Mouse (Mus musculus) regulatory T cell (primary cell): Measurements from ENCODE around the gene Spin2f.
"Not testable (repeated sequence)": the region's sequence is repeated elsewhere in the genome, so short reads cannot be mapped to it uniquely, and the experiment has no call there.

Experiments used
- in situ Hi-C: fragments of 300-600 bp; cut with MboI, MseI; formaldehyde crosslinking; loops from one replicate; pipeline ENCODE4 v1.15.1; 2025; ENCODE audit warnings: high pct_unique_total_duplicates

The Spin2f gene

DNA sequence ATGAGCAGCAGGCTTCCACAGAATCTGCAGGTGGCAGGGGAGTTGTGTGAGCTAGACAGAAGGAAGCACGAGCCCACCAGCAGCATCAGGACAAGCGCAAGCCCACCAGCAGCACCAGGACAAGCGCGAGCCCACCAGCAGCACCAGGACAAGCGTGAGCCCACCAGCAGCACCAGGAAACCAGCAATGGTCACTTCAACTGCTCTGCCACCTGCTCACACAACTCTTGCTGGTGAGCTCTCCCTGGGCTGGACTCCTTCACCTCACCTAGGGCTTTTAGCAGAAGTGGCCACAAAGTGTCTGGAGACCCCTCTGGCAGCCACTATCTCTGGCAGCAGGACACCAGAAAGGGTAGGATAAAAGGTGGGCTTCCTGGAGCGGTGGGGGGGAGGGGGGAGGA is at the start of gene Spin2f:
Gene Spin2f (plus strand): TSS at position 301 of the 400 bp plus-strand sequence.
- in situ Hi-C loops: not testable (repeated sequence)

DNA sequence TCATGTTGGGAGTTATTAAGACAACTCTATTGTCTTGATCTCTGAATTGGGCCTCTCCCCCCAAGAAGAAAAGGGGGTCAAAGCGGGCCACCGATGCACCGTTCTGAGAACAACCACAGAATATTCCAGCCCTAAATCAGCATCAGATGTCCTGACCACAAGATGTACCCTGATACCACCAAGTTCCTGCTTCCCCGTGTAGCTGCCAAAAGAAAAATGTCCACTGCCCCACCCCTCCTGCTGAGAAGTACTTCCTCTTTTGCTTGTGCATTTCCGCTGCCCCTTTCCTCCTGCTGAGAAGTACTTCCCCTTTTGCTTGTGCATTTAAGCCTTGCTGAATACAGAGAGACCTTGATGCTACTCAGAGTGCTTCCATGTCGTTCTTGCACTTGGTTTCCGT is 41.6 kb upstream of the Spin2f start:
- in situ Hi-C loops: not testable (repeated sequence)

DNA sequence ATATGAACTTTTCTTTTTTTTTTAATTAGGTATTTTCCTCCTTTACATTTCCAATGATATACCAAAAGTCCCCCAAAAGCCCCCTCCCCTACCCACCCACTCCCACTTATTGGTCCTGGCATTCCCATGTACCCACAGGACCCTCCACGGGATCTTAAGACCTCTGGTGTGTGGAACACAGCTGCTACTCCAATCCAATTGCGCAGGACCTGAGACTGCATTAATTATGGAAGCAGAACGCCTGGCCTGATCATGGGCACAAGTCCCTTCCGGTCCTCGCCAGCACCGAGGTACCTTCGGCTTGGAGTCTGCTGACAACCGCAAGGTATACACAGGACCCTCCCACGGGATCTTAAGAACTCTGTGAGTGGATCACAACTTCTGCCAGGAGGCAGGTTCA is 30.2 kb upstream of the Spin2f start:
- in situ Hi-C loops: loop anchor here (5.0 kb wide), 2 partner anchors 709 to 1974 kb away; no protein-coding TSS in a partner anchor

DNA sequence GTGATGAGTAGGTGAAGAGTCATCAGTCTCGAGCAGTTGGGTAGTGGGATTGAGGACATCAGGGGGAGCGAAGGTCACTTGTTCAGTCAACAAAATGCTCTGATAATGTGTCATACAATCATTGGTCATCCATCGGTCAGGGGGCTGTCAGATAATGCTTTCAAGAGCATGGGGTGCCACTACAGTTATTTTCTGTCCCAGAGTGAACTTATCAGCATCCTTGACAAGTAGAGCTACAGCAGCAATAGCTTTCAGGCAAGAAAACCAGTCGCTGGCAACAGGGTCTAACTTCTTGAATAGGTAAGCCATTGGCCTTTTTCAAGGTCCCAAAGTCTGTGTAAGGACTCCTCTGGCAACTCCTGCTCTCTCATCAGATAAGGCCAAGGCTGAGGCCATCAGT is 18.6 kb upstream of the Spin2f start:
- in situ Hi-C loops: not testable (repeated sequence)

DNA sequence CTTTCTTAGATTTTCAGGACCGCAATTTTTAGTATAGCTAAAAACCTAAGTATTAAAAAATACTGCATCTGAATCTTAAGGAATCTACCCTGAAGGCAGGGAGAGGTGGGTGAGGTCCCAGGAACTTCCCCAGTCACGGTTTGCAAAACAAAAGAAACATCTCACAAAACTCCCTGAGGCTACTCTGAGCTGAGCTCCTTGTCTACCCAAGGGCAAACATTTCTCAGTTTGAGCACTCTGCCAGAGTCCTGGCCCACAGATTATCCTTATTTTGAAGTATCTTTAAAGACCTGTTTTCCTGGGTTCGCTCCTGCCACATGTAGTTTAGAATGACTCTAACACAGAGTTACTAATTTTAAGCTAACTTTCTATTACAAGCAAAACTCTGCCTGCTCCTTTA is 11.9 kb upstream of the Spin2f start:
- in situ Hi-C loops: loop anchor here (10.0 kb wide), 2 partner anchors 383 to 1983 kb away; no protein-coding TSS in a partner anchor
